Mouse (Mus musculus) layer of hippocampus, adult 2 months (tissue): ENCODE measurements at regions not wholly inside any gene's neighbourhood (a gene's known extent, or its start where the extent isn't known, plus 50 kb on each side); places are given as distances from the start of the nearest gene placed in this dataset.
A peak's percentile ranks its signal among the peaks of the same experiment; 100 is the strongest.
"Not testable (repeated sequence)": the region's sequence is repeated elsewhere in the genome, so short reads cannot be mapped to it uniquely, and the experiment has no call there.

Experiments used
- DNase-seq, 2 experiments: peaks; one replicate each; pipeline ENCODE4 v3.0.0; 2022; ENCODE audit warnings: low spot score in 2 of 2
- H3K27ac ChIP-seq: fragments of 200-600 bp; 2 replicates; pipeline ENCODE4 v1.8.1; 2022
- H3K4me3 ChIP-seq: fragments of 200-600 bp; 2 replicates; pipeline ENCODE4 v1.8.1; 2022; ENCODE audit warnings: mild to moderate bottlenecking
- CTCF ChIP-seq: fragments of 200-600 bp; conservative IDR thresholded peaks from 2 replicates; pipeline ENCODE4 v1.8.1; 2022; ENCODE audit warnings: antibody characterized with exemption, mild to moderate bottlenecking, moderate library complexity

- Histone ChIP-seq H3K4me3 (no peak overlapping the region), H3K27ac (peak overlapping the region; percentile 15; the same call in 1 of the 2 replicates)
- TF ChIP-seq CTCF, result no peak
- no peak for DNase-seq
Observed at GRCm38 (mm10) chr3:50677953-50678610, 234.7 kb upstream of the Slc7a11 start.

- Histone ChIP-seq H3K27ac (no peak overlapping the region), H3K4me3 (no peak overlapping the region)
- no peak for TF ChIP-seq CTCF
- no peak for DNase-seq
Observed at GRCm38 (mm10) chr3:50675769-50676168, 232.4 kb upstream of the Slc7a11 start.

- H3K27ac ChIP-seq, result no peak overlapping the region
- no peak for TF ChIP-seq CTCF
- no peak for DNase-seq
- no peak overlapping the region for H3K4me3 ChIP-seq
Observed at GRCm38 (mm10) chr3:50674860-50675566, 231.6 kb upstream of the Slc7a11 start.

- DNase-seq, result peak; percentile 14 to 34
- peak overlapping the region; percentile 56; the same call in 1 of the 2 replicates for H3K27ac ChIP-seq
- no peak overlapping the region for H3K4me3 ChIP-seq
- no peak for TF ChIP-seq CTCF
Observed at GRCm38 (mm10) chr3:50665316-50665715, 221.9 kb upstream of the Slc7a11 start.

GRCm38 (mm10) chr3:50660966-50661365, 217.6 kb upstream of the Slc7a11 start:
- TF ChIP-seq CTCF, result no peak
- no peak overlapping the region for H3K27ac ChIP-seq
- DNase-seq, result no peak
- H3K4me3 ChIP-seq, result no peak overlapping the region

- TF ChIP-seq CTCF, result no peak
- Histone ChIP-seq H3K27ac (no peak overlapping the region), H3K4me3 (no peak overlapping the region)
- DNase-seq, result no peak
Observed at GRCm38 (mm10) chr3:50660566-50660965, 217.2 kb upstream of the Slc7a11 start.

GRCm38 (mm10) chr3:50657890-50658289, 214.5 kb upstream of the Slc7a11 start:
- Histone ChIP-seq H3K27ac (no peak overlapping the region), H3K4me3 (no peak overlapping the region)
- no peak for DNase-seq
- no peak for TF ChIP-seq CTCF

- Histone ChIP-seq H3K27ac (no peak overlapping the region), H3K4me3 (no peak overlapping the region)
- no peak for TF ChIP-seq CTCF
- no peak for DNase-seq
Observed at GRCm38 (mm10) chr3:50654441-50654840, 211.0 kb upstream of the Slc7a11 start.

- Histone ChIP-seq H3K4me3 (no peak overlapping the region), H3K27ac (no peak overlapping the region)
- TF ChIP-seq CTCF, result no peak
- DNase-seq, result no peak
Observed at GRCm38 (mm10) chr3:50652265-50652664, 208.9 kb upstream of the Slc7a11 start.

- H3K27ac ChIP-seq, result no peak overlapping the region
- no peak overlapping the region for H3K4me3 ChIP-seq
- TF ChIP-seq CTCF, result no peak
- no peak for DNase-seq
Observed at GRCm38 (mm10) chr3:50643068-50643467, 199.7 kb upstream of the Slc7a11 start.

GRCm38 (mm10) chr3:50639907-50640323, 196.5 kb upstream of the Slc7a11 start:
- Histone ChIP-seq H3K27ac (no peak overlapping the region), H3K4me3 (peak overlapping the region; percentile 46)
- DNase-seq, result no peak
- no peak for TF ChIP-seq CTCF

- no peak overlapping the region for H3K4me3 ChIP-seq
- no peak for TF ChIP-seq CTCF
- no peak for DNase-seq
- no peak overlapping the region for H3K27ac ChIP-seq
Observed at GRCm38 (mm10) chr3:50634457-50635075, 191.2 kb upstream of the Slc7a11 start.

GRCm38 (mm10) chr3:50631286-50631685, 187.9 kb upstream of the Slc7a11 start:
- TF ChIP-seq CTCF, result no peak
- no peak for DNase-seq
- H3K4me3 ChIP-seq, result no peak overlapping the region
- H3K27ac ChIP-seq, result no peak overlapping the region

GRCm38 (mm10) chr3:50628092-50628696, 184.8 kb upstream of the Slc7a11 start:
- no peak for DNase-seq
- no peak for TF ChIP-seq CTCF
- no peak overlapping the region for H3K27ac ChIP-seq
- H3K4me3 ChIP-seq, result no peak overlapping the region

- not testable (repeated sequence) for DNase-seq, H3K4me3 ChIP-seq, H3K27ac ChIP-seq
Observed at GRCm38 (mm10) chr3:50621176-50621575, 177.8 kb upstream of the Slc7a11 start.
